Mouse (Mus musculus) embryonic facial prominence, embryonic 10.5 days (tissue): ENCODE data around the gene Tspan3. TPM values are rescaled to one million over a fixed set of nuclear protein-coding genes. Genes with fewer than 3 reads are reported as not detected.

Source experiments
- DNase-seq: peaks from one replicate; pipeline ENCODE4 v3.0.0-alpha.2; 2017; ENCODE audit warnings: low spot score
- H3K27ac ChIP-seq: fragments of 300-500 bp; sonication (generic); replicated peaks from 2 replicates; pipeline ENCODE4 v1.5.1; 2016; ENCODE audit warnings: mild to moderate bottlenecking
- H3K27me3 ChIP-seq: fragments of 300-500 bp; sonication (generic); replicated peaks from 2 replicates; pipeline ENCODE4 v1.6.1; 2016; ENCODE audit warnings: low read depth, mild to moderate bottlenecking; ENCODE audit not compliant: poor library complexity, severe bottlenecking
- H3K36me3 ChIP-seq: fragments of 300-500 bp; sonication (generic); replicated peaks from 2 replicates; pipeline ENCODE4 v1.6.1; 2016; ENCODE audit warnings: mild to moderate bottlenecking, moderate library complexity
- H3K4me1 ChIP-seq: fragments of 300-500 bp; sonication (generic); 2 replicates; pipeline ENCODE4 v1.6.1; 2016
- H3K4me3 ChIP-seq: fragments of 300-500 bp; sonication (generic); 2 replicates; pipeline ENCODE4 v1.5.1; 2016; ENCODE audit warnings: mild to moderate bottlenecking, moderate library complexity
- H3K9me3 ChIP-seq: fragments of 300-500 bp; sonication (generic); 2 replicates; pipeline ENCODE4 v1.6.1; 2016; ENCODE audit warnings: mild to moderate bottlenecking
- WGBS: fragments of 180-500 bp; shearing (Covaris S2); methylation state at CpG from one replicate; pipeline ENCODE4 v1.1.7; 2016; 5-methylcytosine and 5-hydroxymethylcytosine counted together
- polyA plus RNA-seq: library from polyadenylated mRNA; unstranded; fragments of >200 nt; fragmentation: Nextera tagmentation; extraction: Ambion mirVana; gene quantifications from 2 replicates; pipeline ENCODE4 v1.2.1, GENCODE M21; 2016

The Tspan3 gene
- polyA plus RNA-seq, 1 experiment from 2014 or later = 474 TPM

GRCm38 (mm10) chr9:56097584-56098298 is 67.5 kb downstream of the Tspan3 start:
- Histone ChIP-seq H3K36me3 (no peaks in the 10 kb centered on the region), H3K9me3 (no peaks in the 10 kb centered on the region), H3K4me1 (peaks cover 4% of the 10 kb centered on the region; the same call in 1 of the 2 replicates), H3K27ac (no peak overlapping the region), H3K4me3 (no peak overlapping the region), H3K27me3 (no peaks in the 10 kb centered on the region)
- no peak for DNase-seq
- 88% methylated on average over 4 of the region's 4 CpGs for WGBS

- 47% methylated on average over 2 of the region's 2 CpGs for WGBS
- Histone ChIP-seq H3K27me3 (no peaks in the 10 kb centered on the region), H3K4me3 (no peak overlapping the region), H3K27ac (no peak overlapping the region), H3K36me3 (no peaks in the 10 kb centered on the region), H3K9me3 (no peaks in the 10 kb centered on the region), H3K4me1 (peaks cover 35% of the 10 kb centered on the region)
- DNase-seq = no peak
Measured at GRCm38 (mm10) chr9:56092102-56092501, 73.2 kb downstream of the Tspan3 start.

GRCm38 (mm10) chr9:56090546-56091225 is 74.6 kb downstream of the Tspan3 start:
- H3K4me3 ChIP-seq = no peak overlapping the region
- H3K27me3 ChIP-seq = no peaks in the 10 kb centered on the region
- DNase-seq = no peak
- WGBS = 66% methylated on average over 5 of the region's 5 CpGs
- peaks cover 36% of the 10 kb centered on the region for H3K4me1 ChIP-seq
- no peaks in the 10 kb centered on the region for H3K9me3 ChIP-seq
- no peaks in the 10 kb centered on the region for H3K36me3 ChIP-seq
- H3K27ac ChIP-seq = peak overlapping the region; percentile 80; the same call in 1 of the 2 replicates

- DNase-seq = peak; percentile 54
- Histone ChIP-seq H3K4me3 (0 out of 2 replicates have a peak within 1 kb of the TSS, but pooled peaks have one; percentile 19), H3K4me1 (peaks cover 40% of the 10 kb centered on the region), H3K36me3 (no peaks in the 10 kb centered on the region), H3K27me3 (no peaks in the 10 kb centered on the region), H3K27ac (peak within 1 kb of the TSS; percentile 80), H3K9me3 (no peaks in the 10 kb centered on the region)
- WGBS = 32% methylated on average over 22 of the region's 22 CpGs
Measured at GRCm38 (mm10) chr9:56089778-56090520, 75.3 kb downstream of the Tspan3 start, which contains the start of gene Pstpip1. TSS of gene Pstpip1 (plus strand) at chr9:56089962.

GRCm38 (mm10) chr9:56086524-56086923 is 78.8 kb downstream of the Tspan3 start:
- no peaks in the 10 kb centered on the region for H3K27me3 ChIP-seq
- DNase-seq = no peak

More at GRCm38 (mm10) chr9:56086524-56086923, 78.8 kb downstream of the Tspan3 start:
- Histone ChIP-seq H3K36me3 (peaks cover 7% of the 10 kb centered on the region; the same call in 1 of the 2 replicates), H3K4me3 (no peak overlapping the region), H3K9me3 (no peaks in the 10 kb centered on the region), H3K27ac (no peak overlapping the region), H3K4me1 (peaks cover 35% of the 10 kb centered on the region)
- 91% methylated on average over 5 of the region's 5 CpGs for WGBS

Other genes with a start within 250 kb of the Tspan3 start
- 6.9 and 7.4 TPM in 2 replicates for gene Scaper, start 227.4 kb downstream of the Tspan3 start, polyA plus RNA-seq
- gene 4930563M21Rik, start 154.9 kb downstream of the Tspan3 start, polyA plus RNA-seq = 0.20 TPM in 1 of 2 replicates, not detected in the other
- gene Rcn2, start 123.6 kb downstream of the Tspan3 start, polyA plus RNA-seq = 275 and 285 TPM in 2 replicates
- gene Pstpip1, start 75.5 kb downstream of the Tspan3 start, polyA plus RNA-seq = 0.49 and 1.00 TPM in 2 replicates